Mouse (Mus musculus) hindbrain, embryonic 14.5 days (tissue): ENCODE measurements around the gene Fam160a1. TPM values are rescaled to one million over a fixed set of nuclear protein-coding genes. Genes with fewer than 3 reads are reported as not detected.

ENCODE experiments used
- ATAC-seq: fragments of 200-750 bp; cut with Nextera tagmentation; 2 replicates; pipeline ENCODE4 v1.8.0; 2017; ENCODE audit warnings: moderate number of reproducible peaks, mild to moderate bottlenecking, moderate TSS enrichment, moderate library complexity; ENCODE audit not compliant: low FRiP score
- DNase-seq: peaks from one replicate; pipeline ENCODE4 v3.0.0-alpha.2; 2015; ENCODE audit warnings: low spot score
- H3K27ac ChIP-seq: fragments of 300-500 bp; sonication (generic); 2 replicates; pipeline ENCODE4 v1.5.1; 2014; ENCODE audit warnings: mild to moderate bottlenecking, moderate library complexity
- H3K27me3 ChIP-seq: fragments of 300-500 bp; sonication (generic); 2 replicates; pipeline ENCODE4 v1.6.1; 2014; ENCODE audit warnings: mild to moderate bottlenecking, low read length, mixed read lengths; ENCODE audit not compliant: control insufficient read depth, insufficient read depth
- H3K36me3 ChIP-seq: fragments of 300-500 bp; sonication (generic); replicated peaks from 2 replicates; pipeline ENCODE4 v1.6.1; 2014; ENCODE audit not compliant: control insufficient read depth, insufficient read depth
- H3K4me1 ChIP-seq: fragments of 300-500 bp; sonication (generic); replicated peaks from 2 replicates; pipeline ENCODE4 v1.6.1; 2014; ENCODE audit warnings: antibody characterized with exemption, low read length, mixed read lengths; ENCODE audit not compliant: control insufficient read depth, insufficient read depth
- H3K4me2 ChIP-seq: fragments of 300-500 bp; sonication (generic); replicated peaks from 2 replicates; pipeline ENCODE4 v1.6.1; 2014; ENCODE audit warnings: mild to moderate bottlenecking, moderate library complexity
- H3K4me3 ChIP-seq: fragments of 300-500 bp; sonication (generic); replicated peaks from 2 replicates; pipeline ENCODE4 v1.5.1; 2014; ENCODE audit warnings: mild to moderate bottlenecking, low read length
- H3K9ac ChIP-seq: fragments of 300-500 bp; sonication (generic); 2 replicates; pipeline ENCODE4 v1.6.1; 2014
- H3K9me3 ChIP-seq: fragments of 300-500 bp; sonication (generic); 2 replicates; pipeline ENCODE4 v1.6.1; 2016; ENCODE audit warnings: low read length; ENCODE audit not compliant: control insufficient read depth
- WGBS: fragments of 180-500 bp; shearing (Covaris S2); extraction: QIAGEN DNeasy Blood & Tissue Kit; methylation state at CpG from one replicate; pipeline ENCODE4 v1.1.7; 2014; 5-methylcytosine and 5-hydroxymethylcytosine counted together
- polyA plus RNA-seq: library from polyadenylated mRNA; unstranded; fragments of >200 nt; fragmentation: Nextera tagmentation; extraction: Ambion mirVana; gene quantifications from 2 replicates; pipeline ENCODE4 v1.2.1, GENCODE M21; 2014

Fam160a1 gene
- polyA plus RNA-seq, 1 experiment from 2014 or later = 0.37 TPM

DNA sequence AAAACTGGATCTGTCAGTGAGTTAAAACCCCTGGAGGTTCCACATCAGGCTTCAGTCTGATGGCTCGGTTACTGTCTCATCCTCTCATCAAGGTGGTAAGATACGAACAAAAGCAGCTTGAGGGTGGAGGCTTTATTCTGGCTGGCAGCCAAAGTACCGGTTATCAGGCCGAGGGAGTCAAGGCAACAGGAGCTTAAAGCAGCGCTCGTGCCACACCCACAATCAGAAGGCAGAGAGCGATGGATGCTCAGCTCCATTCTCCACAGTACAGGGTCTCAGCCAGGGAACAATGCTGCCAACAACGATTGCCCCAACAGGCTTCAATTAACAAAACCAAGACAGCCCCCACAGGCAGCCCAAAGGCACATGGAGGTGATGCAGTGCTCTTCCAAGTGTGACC is 106.4 kb downstream of the Fam160a1 start:
- no peak overlapping the region for H3K4me2 ChIP-seq
- no peak overlapping the region for H3K27ac ChIP-seq
- no peak overlapping the region for H3K4me3 ChIP-seq
- H3K9me3 ChIP-seq = no peaks in the 10 kb centered on the region
- ATAC-seq = no peak
- H3K4me1 ChIP-seq = no peaks in the 10 kb centered on the region
- no peak overlapping the region for H3K9ac ChIP-seq
- DNase-seq = no peak
- no peaks in the 10 kb centered on the region for H3K27me3 ChIP-seq
- H3K36me3 ChIP-seq = no peaks in the 10 kb centered on the region
- WGBS = 49% methylated on average over 8 of the region's 8 CpGs

DNA sequence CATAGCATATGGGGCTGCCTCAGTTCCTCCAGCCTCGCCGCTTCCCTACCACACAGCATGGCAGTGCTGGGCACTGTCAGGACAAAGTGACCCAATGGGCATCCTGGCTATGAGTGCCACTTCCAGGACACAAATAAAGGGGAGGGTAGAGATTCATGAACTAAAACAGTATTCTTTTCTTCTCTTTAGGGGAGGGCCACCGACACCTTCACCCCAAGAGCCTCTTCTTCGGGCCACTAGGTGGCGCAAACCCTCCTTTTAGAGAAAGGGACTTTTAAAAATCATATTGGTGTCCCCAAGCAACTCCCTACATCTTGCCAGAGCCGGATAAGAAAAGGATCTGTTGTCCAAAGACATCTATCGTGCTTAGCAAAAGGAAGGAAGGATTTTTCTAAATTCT is 109.7 kb downstream of the Fam160a1 start:
- Histone ChIP-seq H3K4me1 (no peaks in the 10 kb centered on the region), H3K27me3 (no peaks in the 10 kb centered on the region), H3K9me3 (no peaks in the 10 kb centered on the region), H3K9ac (no peak overlapping the region), H3K36me3 (no peaks in the 10 kb centered on the region), H3K27ac (no peak overlapping the region), H3K4me3 (no peak overlapping the region), H3K4me2 (no peak overlapping the region)
- DNase-seq = peak; percentile 46
- ATAC-seq = no peak
- 41% methylated on average over 7 of the region's 7 CpGs for WGBS

DNA sequence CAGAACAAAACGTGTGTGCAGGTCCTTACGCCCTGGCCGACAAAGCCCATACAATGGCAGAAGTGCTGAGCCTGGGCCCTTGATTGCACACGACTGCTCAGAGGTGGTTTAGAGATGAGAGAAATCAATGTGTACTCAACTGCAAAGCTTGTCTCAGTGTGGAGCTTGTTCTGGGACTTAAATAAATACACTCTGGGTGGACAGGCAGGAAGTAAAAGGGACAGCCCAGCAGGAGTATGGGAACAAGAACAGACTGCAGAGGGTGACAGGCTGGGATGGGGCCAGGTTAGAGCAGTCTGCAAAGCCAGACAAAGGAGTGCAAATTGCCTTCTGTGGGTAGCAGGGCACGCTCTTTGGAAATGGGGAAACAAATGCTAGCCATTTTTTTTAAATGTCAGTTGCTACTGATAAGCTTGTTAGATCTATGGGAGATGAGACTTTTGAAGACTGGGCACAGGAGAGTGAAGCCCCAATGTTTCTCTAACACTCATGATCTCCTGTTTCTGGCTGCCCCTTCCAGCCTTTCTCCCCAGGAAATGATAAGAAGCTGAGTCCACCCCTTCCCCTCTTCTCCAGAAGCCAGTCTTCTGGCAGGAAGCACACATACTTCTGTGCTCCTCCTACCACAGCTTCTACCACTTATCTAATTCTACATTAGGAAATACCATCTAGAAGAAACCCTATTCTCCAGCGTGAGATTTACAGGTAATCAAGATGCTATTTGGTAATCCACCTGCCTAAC is 113.8 kb downstream of the Fam160a1 start:
- ATAC-seq (no peak), DNase-seq (no peak)
- Histone ChIP-seq H3K27ac (no peak overlapping the region), H3K9me3 (no peaks in the 10 kb centered on the region), H3K36me3 (no peaks in the 10 kb centered on the region), H3K4me2 (no peak overlapping the region), H3K4me1 (no peaks in the 10 kb centered on the region), H3K4me3 (no peak overlapping the region), H3K27me3 (no peaks in the 10 kb centered on the region), H3K9ac (no peak overlapping the region)
- WGBS = 46% methylated on average over 6 of the region's 6 CpGs

DNA sequence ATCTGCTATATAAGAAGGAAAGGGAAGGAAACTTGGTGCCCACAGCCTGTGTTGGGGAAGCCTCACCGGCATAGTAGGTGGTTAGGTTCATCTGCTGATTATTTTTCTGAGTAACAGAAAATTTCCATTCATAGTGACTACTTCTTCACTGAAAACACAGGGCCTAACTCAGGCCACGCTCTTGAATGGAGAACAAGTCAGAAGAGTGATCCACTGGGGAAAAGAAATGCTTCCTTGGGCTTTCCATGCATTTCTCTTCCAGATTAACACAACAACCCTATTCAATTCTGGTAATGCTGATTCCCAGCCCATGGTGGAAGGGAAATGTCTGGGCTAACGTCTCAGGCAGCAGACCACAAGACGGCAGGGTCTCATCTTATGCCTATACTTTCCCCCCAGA is 118.6 kb downstream of the Fam160a1 start:
- Histone ChIP-seq H3K4me3 (no peak overlapping the region), H3K27me3 (no peaks in the 10 kb centered on the region), H3K4me2 (no peak overlapping the region), H3K27ac (no peak overlapping the region), H3K36me3 (no peaks in the 10 kb centered on the region), H3K9ac (no peak overlapping the region), H3K9me3 (no peaks in the 10 kb centered on the region), H3K4me1 (no peaks in the 10 kb centered on the region)
- ATAC-seq (no peak), DNase-seq (no peak)
- 91% methylated on average over 4 of the region's 4 CpGs for WGBS

DNA sequence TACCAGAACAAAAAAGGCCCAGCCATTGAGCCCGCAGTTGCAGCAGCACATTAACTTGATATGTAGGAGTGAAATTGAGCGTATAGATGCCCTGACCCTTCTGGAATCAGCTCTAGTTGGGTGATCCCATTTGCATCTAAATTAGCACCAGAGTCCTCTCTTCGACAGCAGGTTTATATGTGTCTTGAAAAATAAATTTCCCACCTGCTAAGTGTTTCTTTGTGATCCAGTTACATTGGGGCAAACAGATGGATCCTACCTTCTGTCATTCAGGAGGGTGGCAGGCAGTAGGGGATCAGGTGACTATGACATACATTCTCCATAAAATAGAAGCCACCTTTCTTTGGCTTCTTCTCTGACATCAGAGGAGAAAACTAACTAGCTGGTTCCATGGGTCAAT is 122.0 kb downstream of the Fam160a1 start:
- Histone ChIP-seq H3K27me3 (no peaks in the 10 kb centered on the region), H3K27ac (no peak overlapping the region), H3K4me3 (no peak overlapping the region), H3K9me3 (no peaks in the 10 kb centered on the region), H3K9ac (no peak overlapping the region), H3K4me1 (no peaks in the 10 kb centered on the region), H3K36me3 (no peaks in the 10 kb centered on the region), H3K4me2 (no peak overlapping the region)
- DNase-seq (no peak), ATAC-seq (no peak)
- 59% methylated on average over 3 of the region's 3 CpGs for WGBS

DNA sequence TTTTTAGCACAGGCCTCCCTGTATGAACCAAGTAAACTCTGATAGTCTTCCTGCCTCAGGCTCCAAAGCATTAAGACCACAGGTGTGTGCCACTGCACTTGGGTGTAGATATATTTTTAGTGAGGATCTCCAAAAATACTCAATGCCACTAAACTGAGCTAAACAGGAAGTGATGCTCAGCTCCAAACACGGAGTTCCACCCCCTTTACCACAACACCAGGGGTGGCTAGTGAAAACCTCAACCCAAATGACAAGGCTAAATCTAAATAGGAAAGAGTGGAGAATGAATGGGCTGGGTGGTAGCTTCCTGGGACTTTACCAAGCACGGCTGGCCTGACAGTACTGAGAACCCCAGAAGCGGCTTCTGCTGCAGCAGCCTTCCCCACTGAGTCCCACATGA is 124.1 kb downstream of the Fam160a1 start:
- Histone ChIP-seq H3K9ac (no peak overlapping the region), H3K27me3 (no peaks in the 10 kb centered on the region), H3K4me1 (no peaks in the 10 kb centered on the region), H3K4me3 (no peak overlapping the region), H3K4me2 (no peak overlapping the region), H3K36me3 (no peaks in the 10 kb centered on the region), H3K9me3 (no peaks in the 10 kb centered on the region), H3K27ac (no peak overlapping the region)
- ATAC-seq (no peak), DNase-seq (no peak)
- WGBS = 62% methylated on average over 3 of the region's 3 CpGs

DNA sequence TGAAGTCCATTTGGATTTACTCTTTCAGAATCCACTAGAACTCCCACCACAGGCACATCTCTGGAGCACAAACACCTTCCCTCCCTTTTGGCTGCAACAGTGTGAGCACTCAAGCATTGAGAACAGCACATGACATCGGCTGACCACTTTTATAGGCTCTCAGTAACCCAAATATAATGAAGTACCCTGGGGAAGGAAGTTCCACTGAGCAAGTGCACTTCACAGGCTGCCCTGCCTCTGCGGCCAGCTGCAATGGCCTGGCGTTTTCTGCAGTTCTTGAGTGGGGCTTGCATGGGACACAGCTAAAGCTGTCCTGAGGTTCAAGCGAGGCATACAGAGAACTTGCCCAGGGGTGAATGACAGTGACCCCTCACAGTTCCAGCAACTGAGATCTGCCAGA is 126.0 kb downstream of the Fam160a1 start:
- Histone ChIP-seq H3K4me2 (no peak overlapping the region), H3K27ac (no peak overlapping the region), H3K4me3 (no peak overlapping the region), H3K9ac (no peak overlapping the region), H3K36me3 (no peaks in the 10 kb centered on the region), H3K4me1 (no peaks in the 10 kb centered on the region), H3K27me3 (no peaks in the 10 kb centered on the region), H3K9me3 (no peaks in the 10 kb centered on the region)
- ATAC-seq = no peak
- DNase-seq = no peak
- WGBS = 70% methylated on average over 4 of the region's 4 CpGs

DNA sequence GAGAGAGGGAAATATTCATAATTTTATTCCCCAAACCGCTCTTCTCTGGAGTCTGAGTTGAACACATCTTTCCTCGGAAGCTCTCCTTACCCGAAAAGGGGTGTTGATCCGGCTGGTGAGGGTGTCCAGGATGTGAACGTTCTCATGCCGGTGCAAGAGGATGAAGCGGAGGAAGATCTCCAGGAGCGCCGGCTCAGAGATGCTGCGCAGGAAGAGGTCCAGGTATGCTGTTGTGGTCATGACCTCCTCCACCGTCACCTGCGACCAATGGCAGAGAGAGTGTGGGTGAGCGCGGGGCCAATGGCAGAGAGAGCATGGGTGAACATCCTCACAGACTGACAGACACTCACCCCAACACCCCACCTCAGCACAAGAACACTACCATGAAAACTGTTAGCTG is 128.8 kb downstream of the Fam160a1 start:
- Histone ChIP-seq H3K9ac (no peak overlapping the region), H3K9me3 (no peaks in the 10 kb centered on the region), H3K4me3 (no peak overlapping the region), H3K4me2 (no peak overlapping the region), H3K27ac (no peak overlapping the region), H3K27me3 (no peaks in the 10 kb centered on the region), H3K36me3 (no peaks in the 10 kb centered on the region), H3K4me1 (no peaks in the 10 kb centered on the region)
- 96% methylated on average over 14 of the region's 14 CpGs for WGBS
- ATAC-seq (no peak), DNase-seq (no peak)

DNA sequence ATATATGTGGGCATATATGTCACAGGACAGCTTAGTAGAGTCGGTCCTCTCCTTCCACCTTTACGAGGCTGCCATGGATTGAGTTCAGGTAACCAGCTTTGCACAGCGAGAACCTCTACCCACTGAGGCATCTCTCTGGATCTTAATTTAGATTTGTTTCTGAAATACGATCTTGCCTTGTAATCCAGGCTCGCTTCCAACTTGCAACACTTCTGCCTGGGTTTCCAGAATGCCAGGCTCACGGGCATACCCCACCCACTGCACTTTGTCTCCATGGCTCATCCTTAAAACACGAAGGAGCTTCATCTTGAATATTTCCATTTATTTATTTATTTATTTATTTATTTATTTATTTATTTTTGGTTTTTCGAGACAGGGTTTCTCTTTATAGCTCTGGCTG is 131.8 kb downstream of the Fam160a1 start:
- Histone ChIP-seq H3K36me3 (no peaks in the 10 kb centered on the region), H3K27ac (no peak overlapping the region), H3K9ac (no peak overlapping the region), H3K9me3 (no peaks in the 10 kb centered on the region), H3K4me2 (no peak overlapping the region), H3K4me1 (no peaks in the 10 kb centered on the region), H3K4me3 (no peak overlapping the region), H3K27me3 (no peaks in the 10 kb centered on the region)
- ATAC-seq (no peak), DNase-seq (no peak)
- WGBS = 93% methylated on average over 8 of the region's 8 CpGs

DNA sequence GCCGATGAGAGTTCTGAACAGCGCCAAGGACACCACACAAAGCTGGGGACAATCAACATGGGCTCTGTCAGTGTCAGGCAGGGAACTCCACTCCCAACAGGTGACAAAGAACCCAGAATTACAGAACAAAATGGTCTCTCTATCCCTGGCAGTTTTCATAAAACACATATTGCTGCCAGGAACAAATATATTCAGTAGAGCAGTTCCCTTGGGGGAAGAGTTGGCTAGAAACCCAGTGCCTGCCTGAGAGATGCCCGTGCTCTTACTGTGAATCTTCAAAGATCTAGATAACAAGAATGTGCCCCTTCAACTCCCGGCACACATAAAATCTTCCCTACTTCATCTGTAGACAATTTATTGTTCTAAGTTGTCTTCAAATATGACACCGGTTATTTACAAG is 133.5 kb downstream of the Fam160a1 start:
- Histone ChIP-seq H3K9me3 (no peaks in the 10 kb centered on the region), H3K9ac (no peak overlapping the region), H3K4me2 (no peak overlapping the region), H3K4me1 (no peaks in the 10 kb centered on the region), H3K4me3 (no peak overlapping the region), H3K27me3 (no peaks in the 10 kb centered on the region), H3K27ac (no peak overlapping the region), H3K36me3 (no peaks in the 10 kb centered on the region)
- 88% methylated on average over 5 of the region's 5 CpGs for WGBS
- DNase-seq = no peak
- no peak for ATAC-seq
